Mouse (Mus musculus): ENCODE measurements around the gene Abcg5.

DNA sequence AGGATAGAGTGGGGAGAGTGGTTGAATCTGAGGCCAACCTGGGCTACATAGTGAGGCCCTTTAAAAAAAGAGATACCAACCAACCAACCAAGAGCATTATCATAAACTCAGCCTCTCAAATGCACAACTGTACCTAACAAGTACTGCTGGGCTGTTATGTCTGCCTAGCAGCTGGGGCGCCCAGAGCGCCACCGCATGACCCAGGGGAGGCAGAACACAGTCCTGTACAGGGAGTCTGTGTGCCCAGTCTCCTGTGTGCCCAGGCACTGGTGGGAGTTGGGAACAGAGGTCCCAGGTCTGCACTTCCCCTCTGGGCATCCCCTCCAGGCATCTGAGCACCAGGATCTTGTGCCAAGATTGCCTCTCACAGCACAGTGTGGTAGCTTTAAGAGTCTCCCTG, 42.4 kb upstream of the Abcg5 start:
- no peak for TF ChIP-seq CTCF (IDR thresholded peaks at IDR 0.05; ENCODE audit: low read depth, low read length)
- TF ChIP-seq POLR2A (IDR thresholded peaks at IDR 0.05; ENCODE audit: borderline replicate concordance, low read depth, low read length), result no peak
